Mouse (Mus musculus) embryonic facial prominence, embryonic 12.5 days (tissue): ENCODE measurements around the gene Cpa2. TPM values are rescaled to one million over a fixed set of nuclear protein-coding genes. Genes with fewer than 3 reads are reported as not detected.

Source experiments
- ATAC-seq: fragments of 200-750 bp; cut with Nextera tagmentation; 2 replicates; pipeline ENCODE4 v1.8.0; 2017; ENCODE audit not compliant: insufficient number of reproducible peaks, insufficient read depth, low FRiP score, low TSS enrichment
- H3K27ac ChIP-seq: fragments of 300-500 bp; sonication (generic); 2 replicates; pipeline ENCODE4 v1.5.1; 2016; ENCODE audit warnings: mild to moderate bottlenecking
- H3K27me3 ChIP-seq: fragments of 300-500 bp; sonication (generic); 2 replicates; pipeline ENCODE4 v1.6.1; 2016; ENCODE audit warnings: mild to moderate bottlenecking, moderate library complexity
- H3K36me3 ChIP-seq: fragments of 300-500 bp; sonication (generic); 2 replicates; pipeline ENCODE4 v1.6.1; 2016; ENCODE audit warnings: mild to moderate bottlenecking
- H3K4me1 ChIP-seq: fragments of 300-500 bp; sonication (generic); 2 replicates; pipeline ENCODE4 v1.6.1; 2016
- H3K4me2 ChIP-seq: fragments of 300-500 bp; sonication (generic); replicated peaks from 2 replicates; pipeline ENCODE4 v1.6.1; 2016; ENCODE audit warnings: mild to moderate bottlenecking, moderate library complexity
- H3K4me3 ChIP-seq: fragments of 300-500 bp; sonication (generic); 2 replicates; pipeline ENCODE4 v1.5.1; 2016; ENCODE audit warnings: mild to moderate bottlenecking
- H3K9ac ChIP-seq: fragments of 300-500 bp; sonication (generic); 2 replicates; pipeline ENCODE4 v1.6.1; 2016; ENCODE audit warnings: mild to moderate bottlenecking, moderate library complexity
- H3K9me3 ChIP-seq: fragments of 300-500 bp; sonication (generic); 2 replicates; pipeline ENCODE4 v1.6.1; 2016; ENCODE audit warnings: mild to moderate bottlenecking, moderate library complexity
- whole genome bisulfite sequencing: fragments of 180-500 bp; shearing (Covaris S2); methylation state at CpG from one replicate; pipeline ENCODE4 v1.1.7; 2016; 5-methylcytosine and 5-hydroxymethylcytosine counted together
- polyA plus RNA-seq: library from polyadenylated mRNA; unstranded; fragments of >200 nt; fragmentation: Nextera tagmentation; extraction: Ambion mirVana; gene quantifications from 2 replicates; pipeline ENCODE4 v1.2.1, GENCODE M21; 2016

Cpa2 gene
- polyA plus RNA-seq, 1 experiment from 2014 or later: 4.2 TPM

- WGBS: 91% methylated on average over 6 of the region's 6 CpGs
- H3K36me3 ChIP-seq: no peaks in the 10 kb centered on the region
- no peaks in the 10 kb centered on the region for H3K27me3 ChIP-seq
These were observed 22.7 kb downstream of the Cpa2 start for GRCm38 (mm10) chr6:30564051-30564450.

GRCm38 (mm10) chr6:30568069-30568468, 26.7 kb downstream of the Cpa2 start, which contains the start of gene Cpa4:
Cpa4 (plus strand) TSS chr6:30568369.
- no peaks in the 10 kb centered on the region for H3K36me3 ChIP-seq
- H3K27ac ChIP-seq: no peak within 1 kb of the TSS
- H3K4me1 ChIP-seq: peaks cover 8% of the 10 kb centered on the region
- no peaks in the 10 kb centered on the region for H3K27me3 ChIP-seq
- H3K4me2 ChIP-seq: no peak within 1 kb of the TSS
- no peaks in the 10 kb centered on the region for H3K9me3 ChIP-seq
- H3K9ac ChIP-seq: no peak within 1 kb of the TSS
- ATAC-seq: no peak
- H3K4me3 ChIP-seq: no peak within 1 kb of the TSS
- 72% methylated on average over 5 of the region's 5 CpGs for WGBS

More at GRCm38 (mm10) chr6:30564051-30564450, 22.7 kb downstream of the Cpa2 start:
- H3K4me2 ChIP-seq: no peak overlapping the region
- no peaks in the 10 kb centered on the region for H3K4me1 ChIP-seq
- no peak overlapping the region for H3K27ac ChIP-seq
- H3K9me3 ChIP-seq: no peaks in the 10 kb centered on the region
- no peak overlapping the region for H3K4me3 ChIP-seq
- ATAC-seq: no peak
- H3K9ac ChIP-seq: no peak overlapping the region

- Histone ChIP-seq H3K4me1 (peaks cover 20% of the 10 kb centered on the region), H3K36me3 (no peaks in the 10 kb centered on the region), H3K27me3 (no peaks in the 10 kb centered on the region), H3K9me3 (no peaks in the 10 kb centered on the region), H3K27ac (no peak overlapping the region), H3K4me2 (no peak overlapping the region), H3K4me3 (no peak overlapping the region), H3K9ac (no peak overlapping the region)
- WGBS: 88% methylated on average over 10 of the region's 10 CpGs
- no peak for ATAC-seq
These were observed 27.9 kb downstream of the Cpa2 start for GRCm38 (mm10) chr6:30569331-30569730.

- H3K9me3 ChIP-seq: no peaks in the 10 kb centered on the region
- H3K4me3 ChIP-seq: no peak overlapping the region
- no peak for ATAC-seq
- H3K9ac ChIP-seq: no peak overlapping the region
- H3K27ac ChIP-seq: no peak overlapping the region
- WGBS: 96% methylated on average over 5 of the region's 5 CpGs
- H3K27me3 ChIP-seq: no peaks in the 10 kb centered on the region
- no peaks in the 10 kb centered on the region for H3K36me3 ChIP-seq
- no peak overlapping the region for H3K4me2 ChIP-seq
- peaks cover 27% of the 10 kb centered on the region for H3K4me1 ChIP-seq
These were observed 28.6 kb downstream of the Cpa2 start for GRCm38 (mm10) chr6:30570012-30570411.

- peaks cover 45% of the 10 kb centered on the region for H3K4me1 ChIP-seq
- H3K27ac ChIP-seq: peak overlapping the region; percentile 85
- H3K4me3 ChIP-seq: no peak overlapping the region
- H3K36me3 ChIP-seq: no peaks in the 10 kb centered on the region
- ATAC-seq: no peak
- WGBS: 71% methylated on average over 20 of the region's 20 CpGs
- no peaks in the 10 kb centered on the region for H3K27me3 ChIP-seq
- no peak overlapping the region for H3K4me2 ChIP-seq
- no peaks in the 10 kb centered on the region for H3K9me3 ChIP-seq
- H3K9ac ChIP-seq: no peak overlapping the region
These were observed 31.3 kb downstream of the Cpa2 start for GRCm38 (mm10) chr6:30572456-30573311.

GRCm38 (mm10) chr6:30573380-30573779, 32.0 kb downstream of the Cpa2 start:
- peaks cover 45% of the 10 kb centered on the region for H3K4me1 ChIP-seq
- no peak overlapping the region for H3K4me2 ChIP-seq
- H3K9me3 ChIP-seq: no peaks in the 10 kb centered on the region
- H3K27ac ChIP-seq: peak overlapping the region; percentile 85
- H3K4me3 ChIP-seq: no peak overlapping the region
- no peak for ATAC-seq
- no peaks in the 10 kb centered on the region for H3K27me3 ChIP-seq
- 35% methylated on average over 5 of the region's 5 CpGs for WGBS
- no peaks in the 10 kb centered on the region for H3K36me3 ChIP-seq
- H3K9ac ChIP-seq: no peak overlapping the region

- no peak overlapping the region for H3K4me2 ChIP-seq
- WGBS: 73% methylated on average over 1 of the region's 1 CpGs
- H3K9ac ChIP-seq: no peak overlapping the region
- H3K27ac ChIP-seq: peak overlapping the region; percentile 85
- ATAC-seq: no peak
- H3K36me3 ChIP-seq: no peaks in the 10 kb centered on the region
- H3K27me3 ChIP-seq: no peaks in the 10 kb centered on the region
- no peak overlapping the region for H3K4me3 ChIP-seq
- no peaks in the 10 kb centered on the region for H3K9me3 ChIP-seq
- peaks cover 45% of the 10 kb centered on the region for H3K4me1 ChIP-seq
These were observed 33.6 kb downstream of the Cpa2 start for GRCm38 (mm10) chr6:30574945-30575344.

GRCm38 (mm10) chr6:30576477-30577203, 35.3 kb downstream of the Cpa2 start:
- Histone ChIP-seq H3K9me3 (no peaks in the 10 kb centered on the region), H3K4me2 (no peak overlapping the region), H3K36me3 (no peaks in the 10 kb centered on the region), H3K9ac (no peak overlapping the region), H3K27me3 (no peaks in the 10 kb centered on the region), H3K4me1 (peaks cover 56% of the 10 kb centered on the region), H3K27ac (peak overlapping the region; percentile 90), H3K4me3 (no peak overlapping the region)
- 33% methylated on average over 17 of the region's 17 CpGs for WGBS
- peak; percentile 17; the same call in 1 of the 2 replicates for ATAC-seq

- Histone ChIP-seq H3K4me2 (no peak overlapping the region), H3K9me3 (no peaks in the 10 kb centered on the region), H3K9ac (no peak overlapping the region), H3K4me1 (peaks cover 30% of the 10 kb centered on the region), H3K36me3 (no peaks in the 10 kb centered on the region), H3K4me3 (no peak overlapping the region), H3K27ac (peak overlapping the region; percentile 67), H3K27me3 (no peaks in the 10 kb centered on the region)
- WGBS: 51% methylated on average over 17 of the region's 17 CpGs
- ATAC-seq: no peak
These were observed 38.8 kb downstream of the Cpa2 start for GRCm38 (mm10) chr6:30579961-30580840.

GRCm38 (mm10) chr6:30580841-30581176, 39.4 kb downstream of the Cpa2 start:
- 51% methylated on average over 8 of the region's 8 CpGs for WGBS
- no peak overlapping the region for H3K9ac ChIP-seq
- H3K36me3 ChIP-seq: no peaks in the 10 kb centered on the region
- no peak overlapping the region for H3K4me3 ChIP-seq
- no peak overlapping the region for H3K4me2 ChIP-seq
- H3K9me3 ChIP-seq: no peaks in the 10 kb centered on the region
- H3K4me1 ChIP-seq: peaks cover 25% of the 10 kb centered on the region
- no peak for ATAC-seq
- no peaks in the 10 kb centered on the region for H3K27me3 ChIP-seq
- H3K27ac ChIP-seq: peak overlapping the region; percentile 67

- Histone ChIP-seq H3K27ac (no peak overlapping the region), H3K27me3 (no peaks in the 10 kb centered on the region), H3K9ac (no peak overlapping the region), H3K9me3 (no peaks in the 10 kb centered on the region), H3K4me2 (no peak overlapping the region), H3K36me3 (no peaks in the 10 kb centered on the region), H3K4me1 (peaks cover 9% of the 10 kb centered on the region; the same call in 1 of the 2 replicates), H3K4me3 (no peak overlapping the region)
- WGBS: 85% methylated on average over 7 of the region's 7 CpGs
- ATAC-seq: no peak
These were observed 45.6 kb downstream of the Cpa2 start for GRCm38 (mm10) chr6:30586886-30587442.
